Mouse (Mus musculus) right cerebral cortex, adult 2 months (tissue): ENCODE data around the gene Pigl.

Experiments used
- DNase-seq, 2 experiments: peaks; one replicate each; pipeline ENCODE4 v3.0.0; 2021 to 2022; ENCODE audit warnings: low spot score in 2 of 2

Pigl gene

GRCm38 (mm10) chr11:62513311-62513710 lies 55.1 kb downstream of the Pigl start:
- DNase-seq, result no peak

GRCm38 (mm10) chr11:62518991-62519390 lies 60.7 kb downstream of the Pigl start:
- DNase-seq, result no peak

- no peak for DNase-seq
Observed at GRCm38 (mm10) chr11:62522283-62522682, 64.0 kb downstream of the Pigl start.

GRCm38 (mm10) chr11:62537089-62537488 lies 78.8 kb downstream of the Pigl start:
- no peak for DNase-seq

- no peak for DNase-seq
Observed at GRCm38 (mm10) chr11:62537590-62537989, 79.3 kb downstream of the Pigl start.

GRCm38 (mm10) chr11:62538321-62539088 lies 80.2 kb downstream of the Pigl start:
- peak; percentile 27 to 44 for DNase-seq

- peak; percentile 69 to 78 for DNase-seq
Observed at GRCm38 (mm10) chr11:62539089-62539890, 81.0 kb downstream of the Pigl start, which contains the start of gene Cenpv. Gene Cenpv (minus strand): TSS chr11:62539261.

- no peak for DNase-seq
Observed at GRCm38 (mm10) chr11:62540167-62540566, 81.9 kb downstream of the Pigl start.

- no peak for DNase-seq
Observed at GRCm38 (mm10) chr11:62540969-62541368, 82.7 kb downstream of the Pigl start.

- DNase-seq, result no peak
Observed at GRCm38 (mm10) chr11:62541581-62541980, 83.3 kb downstream of the Pigl start.

- no peak for DNase-seq
Observed at GRCm38 (mm10) chr11:62543991-62544390, 85.7 kb downstream of the Pigl start.

- DNase-seq, result peak in 1 of 2 experiments; percentile 33
Observed at GRCm38 (mm10) chr11:62549782-62550181, 91.5 kb downstream of the Pigl start.

GRCm38 (mm10) chr11:62550227-62550685 lies 92.0 kb downstream of the Pigl start:
- DNase-seq, result peak; percentile 49 to 50

- peak; percentile 99 to 100 for DNase-seq
Observed at GRCm38 (mm10) chr11:62550727-62551225, 92.5 kb downstream of the Pigl start, which contains the start of gene Ubb. Gene Ubb (plus strand): TSS chr11:62551171.

- peak; percentile 86 to 89 for DNase-seq
Observed at GRCm38 (mm10) chr11:62551226-62552119, 93.2 kb downstream of the Pigl start.

GRCm38 (mm10) chr11:62553186-62553585 lies 94.9 kb downstream of the Pigl start:
- DNase-seq, result no peak

GRCm38 (mm10) chr11:62553633-62554032 lies 95.4 kb downstream of the Pigl start:
- DNase-seq, result no peak

- no peak for DNase-seq
Observed at GRCm38 (mm10) chr11:62554163-62554855, 96.0 kb downstream of the Pigl start.

- DNase-seq, result no peak
Observed at GRCm38 (mm10) chr11:62554934-62555517, 96.8 kb downstream of the Pigl start.

- DNase-seq, result no peak
Observed at GRCm38 (mm10) chr11:62555896-62556412, 97.7 kb downstream of the Pigl start.
